Mouse (Mus musculus) cerebral cortex, adult 2 months (tissue): ENCODE data around the gene Slc46a2.

Experiments used
- WGBS: fragments of 180-500 bp; shearing (Covaris S2); methylation state at CpG from one replicate; pipeline ENCODE4 v1.1.7; 2018; 5-methylcytosine and 5-hydroxymethylcytosine counted together

Slc46a2 gene

DNA sequence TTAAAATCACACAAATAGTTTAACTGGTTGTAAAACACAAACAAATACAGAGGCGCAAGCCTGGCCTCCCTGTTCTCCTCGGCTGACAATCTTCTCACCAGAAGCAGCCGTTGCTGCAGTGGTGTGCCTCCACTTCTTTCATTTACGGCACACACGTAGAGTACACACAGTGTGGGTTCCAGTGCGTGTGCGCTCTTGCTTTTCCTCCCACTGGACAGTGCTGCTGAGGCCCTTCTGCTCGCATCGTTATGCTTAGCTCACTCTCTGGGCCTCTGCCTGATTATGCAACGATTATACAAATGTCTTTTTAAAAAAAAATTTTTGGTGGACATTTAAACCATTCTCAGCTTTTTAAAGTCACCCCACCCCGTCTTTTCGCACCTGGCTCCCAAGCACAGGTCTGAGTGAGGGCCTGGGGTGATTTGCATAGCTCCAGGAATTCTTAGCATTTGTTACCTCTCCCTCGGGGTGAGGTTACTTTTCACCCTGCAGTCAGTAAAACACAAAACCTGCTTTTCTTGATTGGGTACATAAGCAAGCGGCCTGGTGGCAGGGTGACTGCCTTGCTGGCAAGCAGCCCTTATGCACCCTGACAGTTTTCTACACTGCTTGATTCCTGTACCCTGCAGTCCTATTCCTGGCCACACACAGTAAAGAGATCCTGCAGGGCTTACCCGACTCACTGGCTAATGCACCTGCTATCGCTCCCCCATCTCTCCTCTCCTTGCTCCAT is 55.0 kb downstream of the Slc46a2 start:
- 59% methylated on average over 16 of the region's 16 CpGs for WGBS
